Mouse (Mus musculus): Measurements from ENCODE around the gene Nos1ap. TPM values are rescaled to one million over a fixed set of nuclear protein-coding genes. Genes with fewer than 3 reads are reported as not detected.

Nos1ap gene
- polyA plus RNA-seq, 1 experiment = 0.14 TPM

DNA sequence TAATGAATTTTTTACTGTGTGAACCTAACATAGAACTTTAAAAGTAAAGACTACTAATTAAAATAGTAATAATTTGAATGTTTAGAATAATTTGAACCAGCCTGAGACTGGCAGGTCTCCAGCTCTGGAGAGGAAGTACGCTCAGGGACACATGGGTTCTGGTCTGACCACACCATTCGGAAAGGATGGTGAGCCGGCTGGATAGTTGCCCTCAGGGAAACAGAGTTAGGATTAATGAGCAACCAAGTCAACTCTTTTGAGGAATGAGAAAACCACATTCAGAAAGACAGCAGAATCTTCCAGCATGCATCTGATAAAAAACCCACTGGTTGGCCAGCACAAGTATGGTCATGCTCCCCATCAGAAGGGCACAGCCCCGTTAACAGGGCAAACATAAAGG lies 69.5 kb downstream of the Nos1ap start:
- Histone ChIP-seq H3K27me3 (ENCODE audit: control insufficient read depth, insufficient read depth, insufficient read length) (peaks cover 41% of the 10 kb centered on the region), H3K4me3 (ENCODE audit: insufficient read depth, poor library complexity, severe bottlenecking) (no peak overlapping the region), H3K79me3 (ENCODE audit: low read depth) (no peaks in the 10 kb centered on the region), H3K79me2 (ENCODE audit: control insufficient read depth, insufficient read depth) (no peaks in the 10 kb centered on the region), H3ac (ENCODE audit: control insufficient read depth, insufficient read length, low read depth) (no peak overlapping the region), H3K36me3 (ENCODE audit: control insufficient read depth, insufficient read depth) (no peaks in the 10 kb centered on the region)
- no peak for TF ChIP-seq MYOD1 (IDR thresholded peaks at IDR 0.05; ENCODE audit: control insufficient read depth, insufficient read length, low read depth)
- TF ChIP-seq FOSL1 (IDR thresholded peaks at IDR 0.05; ENCODE audit: insufficient read depth, low read length, poor library complexity, severe bottlenecking) = no peak

DNA sequence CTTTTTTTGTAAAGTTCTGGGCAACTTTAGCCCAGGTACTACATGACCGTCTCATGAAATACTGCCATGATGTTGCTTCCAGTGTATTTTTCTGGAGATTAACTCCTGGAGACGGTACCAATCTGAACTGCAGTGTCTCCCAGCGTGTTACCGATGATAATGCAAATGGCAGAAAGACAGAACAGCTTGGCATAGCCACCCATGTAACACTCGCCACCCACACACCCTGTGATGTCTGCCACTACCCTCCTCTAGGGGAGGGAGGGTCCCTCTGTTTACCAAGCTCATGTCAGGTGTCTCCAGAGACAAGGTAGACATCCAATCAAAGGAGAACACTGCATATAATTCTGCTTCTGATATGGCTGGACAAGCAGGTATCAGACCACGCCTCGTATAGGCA lies 70.0 kb downstream of the Nos1ap start:
- no peak overlapping the region for H3ac ChIP-seq (ENCODE audit: control insufficient read depth, insufficient read length, low read depth)
- no peak overlapping the region for H3K4me3 ChIP-seq (ENCODE audit: insufficient read depth, poor library complexity, severe bottlenecking)
- no peaks in the 10 kb centered on the region for H3K79me3 ChIP-seq (ENCODE audit: low read depth)
- H3K79me2 ChIP-seq (ENCODE audit: control insufficient read depth, insufficient read depth) = no peaks in the 10 kb centered on the region
- TF ChIP-seq CEBPB (IDR thresholded peaks at IDR 0.05; ENCODE audit: low read depth) (no peak), MYOD1 (IDR thresholded peaks at IDR 0.05; ENCODE audit: control insufficient read depth, insufficient read length, low read depth) (no peak), MAX (IDR thresholded peaks at IDR 0.05) (no peak), MYOG (IDR thresholded peaks at IDR 0.05; ENCODE audit: control insufficient read depth, extremely low read depth, insufficient read length) (no peak), CTCF (IDR thresholded peaks at IDR 0.05; ENCODE audit: control insufficient read depth, insufficient read depth, insufficient read length) (no peak), FOSL1 (IDR thresholded peaks at IDR 0.05; ENCODE audit: insufficient read depth, low read length, poor library complexity, severe bottlenecking) (no peak), USF1 (IDR thresholded peaks at IDR 0.05; ENCODE audit: low read depth) (no peak)
- H3K27me3 ChIP-seq (ENCODE audit: control insufficient read depth, insufficient read depth, insufficient read length) = peaks cover 41% of the 10 kb centered on the region
- H3K36me3 ChIP-seq (ENCODE audit: control insufficient read depth, insufficient read depth) = no peaks in the 10 kb centered on the region

DNA sequence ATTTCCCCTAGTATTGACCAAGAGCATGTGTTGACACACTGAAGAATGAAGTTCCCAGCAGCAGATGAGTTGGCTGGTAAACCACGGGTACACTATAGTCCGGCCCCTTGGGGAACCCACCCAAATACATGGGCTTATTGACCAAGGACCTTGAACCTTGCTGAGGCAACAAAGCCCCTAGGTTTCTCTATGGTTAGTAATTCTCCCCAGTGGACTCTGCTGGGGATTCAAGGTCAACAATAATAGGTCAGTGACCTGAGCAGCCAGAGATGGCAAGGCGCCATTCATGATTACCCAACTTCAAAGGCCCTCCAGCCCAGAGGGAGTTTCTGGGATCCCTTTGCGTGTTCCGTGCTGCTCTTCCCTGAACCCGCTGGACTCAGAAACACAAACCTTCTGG lies 73.5 kb downstream of the Nos1ap start:
- TF ChIP-seq FOSL1 (IDR thresholded peaks at IDR 0.05; ENCODE audit: insufficient read depth, low read length, poor library complexity, severe bottlenecking) (no peak), MAX (IDR thresholded peaks at IDR 0.05) (no peak), CEBPB (IDR thresholded peaks at IDR 0.05; ENCODE audit: low read depth) (no peak), MYOG (IDR thresholded peaks at IDR 0.05; ENCODE audit: control insufficient read depth, extremely low read depth, insufficient read length) (no peak), MYOD1 (IDR thresholded peaks at IDR 0.05; ENCODE audit: control insufficient read depth, insufficient read length, low read depth) (no peak)
- H3K27me3 ChIP-seq (ENCODE audit: control insufficient read depth, insufficient read depth, insufficient read length) = peaks cover 38% of the 10 kb centered on the region
- H3K79me2 ChIP-seq (ENCODE audit: control insufficient read depth, insufficient read depth) = no peaks in the 10 kb centered on the region
- no peak overlapping the region for H3K4me3 ChIP-seq (ENCODE audit: insufficient read depth, poor library complexity, severe bottlenecking)
- no peaks in the 10 kb centered on the region for H3K36me3 ChIP-seq (ENCODE audit: control insufficient read depth, insufficient read depth)
- no peak overlapping the region for H3ac ChIP-seq (ENCODE audit: control insufficient read depth, insufficient read length, low read depth)
- no peaks in the 10 kb centered on the region for H3K79me3 ChIP-seq (ENCODE audit: low read depth)

DNA sequence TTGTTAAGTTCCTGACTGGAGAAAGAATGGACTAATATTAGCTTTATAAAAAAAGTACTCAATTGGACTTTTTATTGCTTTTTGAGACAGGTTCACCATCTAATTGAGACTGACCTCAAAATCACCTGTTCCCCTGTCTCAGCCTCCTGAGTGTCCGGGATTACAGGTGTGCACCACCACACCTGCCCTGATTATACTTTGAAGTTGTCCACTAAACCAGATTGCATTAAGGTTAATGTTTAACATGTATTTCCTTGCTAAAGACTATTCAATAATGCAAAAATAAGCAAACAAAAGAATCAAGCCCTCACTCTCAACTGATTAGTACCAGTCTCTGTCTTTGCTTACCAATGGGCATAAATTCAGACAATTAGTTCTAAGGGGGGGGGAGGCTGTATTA lies 74.2 kb downstream of the Nos1ap start:
- TF ChIP-seq CEBPB (IDR thresholded peaks at IDR 0.05; ENCODE audit: low read depth) (no peak), MAX (IDR thresholded peaks at IDR 0.05) (no peak), MYOD1 (IDR thresholded peaks at IDR 0.05; ENCODE audit: control insufficient read depth, insufficient read length, low read depth) (no peak), MYOG (IDR thresholded peaks at IDR 0.05; ENCODE audit: control insufficient read depth, extremely low read depth, insufficient read length) (no peak)
- Histone ChIP-seq H3K27me3 (ENCODE audit: control insufficient read depth, insufficient read depth, insufficient read length) (peaks cover 32% of the 10 kb centered on the region), H3K36me3 (ENCODE audit: control insufficient read depth, insufficient read depth) (no peaks in the 10 kb centered on the region), H3K79me2 (ENCODE audit: control insufficient read depth, insufficient read depth) (no peaks in the 10 kb centered on the region), H3ac (ENCODE audit: control insufficient read depth, insufficient read length, low read depth) (no peak overlapping the region), H3K79me3 (ENCODE audit: low read depth) (no peaks in the 10 kb centered on the region), H3K4me3 (ENCODE audit: insufficient read depth, poor library complexity, severe bottlenecking) (no peak overlapping the region)

DNA sequence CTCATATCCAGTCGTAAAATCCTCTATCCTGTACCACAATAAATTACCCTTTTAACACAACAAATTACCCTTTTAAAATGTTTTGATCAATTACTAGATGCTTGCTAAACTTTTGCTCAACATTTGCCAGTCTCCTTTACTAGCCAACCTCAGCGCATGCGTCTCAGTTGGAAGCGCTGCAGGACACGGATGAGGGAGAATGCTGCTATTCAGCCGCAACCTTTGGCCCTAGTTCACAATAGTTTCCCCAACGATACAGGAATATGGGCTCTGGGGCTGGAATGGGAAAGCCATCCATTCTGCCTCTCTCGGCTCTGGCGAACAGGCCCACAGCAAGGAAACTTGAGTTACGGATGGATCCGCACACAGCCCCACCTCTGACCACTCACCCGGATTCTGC lies 75.4 kb downstream of the Nos1ap start:
- Histone ChIP-seq H3K79me3 (ENCODE audit: low read depth) (no peaks in the 10 kb centered on the region), H3K4me3 (ENCODE audit: insufficient read depth, poor library complexity, severe bottlenecking) (no peak overlapping the region), H3K79me2 (ENCODE audit: control insufficient read depth, insufficient read depth) (no peaks in the 10 kb centered on the region), H3ac (ENCODE audit: control insufficient read depth, insufficient read length, low read depth) (no peak overlapping the region), H3K27me3 (ENCODE audit: control insufficient read depth, insufficient read depth, insufficient read length) (peaks cover 29% of the 10 kb centered on the region), H3K36me3 (ENCODE audit: control insufficient read depth, insufficient read depth) (no peaks in the 10 kb centered on the region)
- TF ChIP-seq FOSL1 (IDR thresholded peaks at IDR 0.05; ENCODE audit: insufficient read depth, low read length, poor library complexity, severe bottlenecking) (no peak), CTCF (IDR thresholded peaks at IDR 0.05; ENCODE audit: control insufficient read depth, insufficient read depth, insufficient read length) (no peak), USF1 (IDR thresholded peaks at IDR 0.05; ENCODE audit: low read depth) (no peak), MAX (IDR thresholded peaks at IDR 0.05) (no peak), MYOD1 (IDR thresholded peaks at IDR 0.05; ENCODE audit: control insufficient read depth, insufficient read length, low read depth) (no peak), CEBPB (IDR thresholded peaks at IDR 0.05; ENCODE audit: low read depth) (no peak), MYOG (IDR thresholded peaks at IDR 0.05; ENCODE audit: control insufficient read depth, extremely low read depth, insufficient read length) (no peak)

DNA sequence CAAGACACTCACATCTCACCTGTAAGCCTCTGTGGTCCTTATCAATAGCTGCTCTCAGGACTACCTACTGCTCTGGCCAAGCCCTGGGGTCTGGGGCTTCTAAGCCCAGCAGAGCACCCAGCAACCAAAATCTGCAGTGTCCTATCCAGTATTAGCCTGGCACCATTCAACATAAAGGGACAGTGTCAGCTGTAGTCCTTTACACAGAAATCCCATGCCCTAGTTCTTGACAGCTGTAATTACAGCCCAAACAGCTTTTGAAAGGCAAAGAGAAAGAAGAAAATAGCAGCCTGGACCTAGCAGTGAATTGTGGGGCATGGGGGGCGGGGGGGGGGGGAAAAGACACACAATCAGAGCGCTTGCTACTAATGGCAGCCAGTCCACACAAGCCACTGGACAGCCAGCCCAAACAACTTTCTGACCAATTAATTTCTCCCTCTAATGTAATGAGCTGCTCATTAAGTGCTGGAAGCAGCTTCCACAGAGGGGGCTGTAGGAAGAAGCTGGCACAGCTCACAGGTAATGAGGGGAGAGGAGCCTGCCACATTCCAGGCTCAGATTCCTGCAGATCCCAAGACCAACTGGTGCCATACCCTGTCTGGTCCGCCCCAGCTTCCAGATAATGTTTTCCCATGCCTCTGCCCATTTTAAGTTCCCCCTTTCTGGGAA lies 77.1 kb downstream of the Nos1ap start:
- no peaks in the 10 kb centered on the region for H3K79me2 ChIP-seq (ENCODE audit: control insufficient read depth, insufficient read depth)
- peaks cover 31% of the 10 kb centered on the region for H3K27me3 ChIP-seq (ENCODE audit: control insufficient read depth, insufficient read depth, insufficient read length)
- no peaks in the 10 kb centered on the region for H3K36me3 ChIP-seq (ENCODE audit: control insufficient read depth, insufficient read depth)
- TF ChIP-seq MYOD1 (IDR thresholded peaks at IDR 0.05; ENCODE audit: control insufficient read depth, insufficient read length, low read depth) (no peak), CTCF (IDR thresholded peaks at IDR 0.05; ENCODE audit: control insufficient read depth, insufficient read depth, insufficient read length) (no peak), CEBPB (IDR thresholded peaks at IDR 0.05; ENCODE audit: low read depth) (no peak), FOSL1 (IDR thresholded peaks at IDR 0.05; ENCODE audit: insufficient read depth, low read length, poor library complexity, severe bottlenecking) (no peak)
- H3K79me3 ChIP-seq (ENCODE audit: low read depth) = no peaks in the 10 kb centered on the region
- H3ac ChIP-seq (ENCODE audit: control insufficient read depth, insufficient read length, low read depth) = no peak overlapping the region
- H3K4me3 ChIP-seq (ENCODE audit: insufficient read depth, poor library complexity, severe bottlenecking) = no peak overlapping the region

All from C2C12 (cell line).